9 mouse cellular contexts compared by ENCODE assay signal in genomic region chr11:80302536-80302935, GRCm38 (mm10). TPM values are rescaled to one million over a fixed set of nuclear protein-coding genes. Genes with fewer than 3 reads are reported as not detected.
DNase-seq lines count a peak whose midpoint lies in the region; ATAC-seq and TF ChIP-seq lines count a peak whose summit lies in the region.
"Had no signal": no experiment of that assay in that cellular context is flagged by ENCODE, and none has a peak within 500 bp of the region (broad histone marks: within the 10 kb centered on the region; RNA-seq: fewer than 3 reads in every experiment).

No protein-coding gene starts in this region.

- H3K27ac ChIP-seq in gastrocnemius, adult 2 months = peak overlapping the region; percentile 86
- H3K27ac ChIP-seq in hindbrain, embryonic 15.5 days (replicated peaks) = 0 out of 2 replicates have a peak overlapping the region, but pooled peaks have one; percentile 5
- H3K27ac ChIP-seq: liver, embryonic 14.5 days had no signal

- ATAC-seq in hindbrain, embryonic 15.5 days (ENCODE audit: low FRiP score, low read depth) = peak; percentile 79

- peak overlapping the region; percentile 100 for H3K4me2 ChIP-seq in hindbrain, embryonic 15.5 days

- H3K4me1 ChIP-seq in hindbrain, embryonic 15.5 days (replicated peaks) = peaks cover 41% of the 10 kb centered on the region

- peak; percentile 75 for DNase-seq in T-cell, adult 2 months (ENCODE audit: low spot score)
- DNase-seq in cerebellum, postnatal 36 days = peak; percentile 49 to 51
- DNase-seq in gastrocnemius, adult 2 months = peak; percentile 78
- DNase-seq in layer of hippocampus, postnatal 25 days (ENCODE audit: extremely low spot score in 1 of 2, low spot score in 1 of 2) = peak; percentile 37 to 56
- peak; percentile 87 for DNase-seq in lung, postnatal 10 days
- peak; percentile 70 for DNase-seq in retina, adult 2 months (ENCODE audit: low read depth, low spot score)
- peak; percentile 63 for DNase-seq in urinary bladder, postnatal 25 days (ENCODE audit: low spot score)

- H3K9me3 ChIP-seq in hindbrain, embryonic 15.5 days = no peaks in the 10 kb centered on the region

- H3K36me3 ChIP-seq in hindbrain, embryonic 15.5 days = no peaks in the 10 kb centered on the region

- TF ChIP-seq CTCF in gastrocnemius, adult 2 months (IDR thresholded peaks at IDR 0.05) = no peak

- peak overlapping the region; percentile 25; the same call in 1 of the 2 replicates for H3K9ac ChIP-seq in hindbrain, embryonic 15.5 days
- H3K9ac ChIP-seq: liver, embryonic 14.5 days had no signal

- peak overlapping the region; percentile 95 for H3K4me3 ChIP-seq in gastrocnemius, adult 2 months
- H3K4me3 ChIP-seq in hindbrain, embryonic 15.5 days = peak overlapping the region; percentile 57

- intact Hi-C loops in gastrocnemius, adult 2 months (cut with DNase I) = loop anchor here (5.0 kb wide), 1 partner anchor 50 kb away; no protein-coding TSS in a partner anchor

- under 1% methylated on average over 11 of the region's 11 CpGs for WGBS in hindbrain, embryonic 15.5 days

- no peaks in the 10 kb centered on the region for H3K27me3 ChIP-seq in hindbrain, embryonic 15.5 days

RNA-seq across cellular contexts. Expression of gene Rhbdl3, which starts 1.8 kb away (rescaled TPM):
- 1 to 10 TPM; 3.9 to 7.6 TPM for total RNA-seq in gastrocnemius, adult 2 months (2021)
- 6.9 and 8.1 TPM in 2 replicates for polyA plus RNA-seq in hindbrain, embryonic 15.5 days (2015; fragmentation: Nextera tagmentation; extraction: Ambion mirVana)
- total RNA-seq in layer of hippocampus, postnatal 25 days (2021) = 10 to 100 TPM; 27.4 to 28.3 TPM

Comparison
In these comparisons a context has a peak if more than half of its experiments do, and no peak if none do; other contexts are left out.
1. Peak in every context shown above with its lines: DNase-seq, ATAC-seq, H3K4me3 ChIP-seq and H3K27ac ChIP-seq.